Mouse (Mus musculus): ENCODE data around the gene Ppp1r3e. TPM values are rescaled to one million over a fixed set of nuclear protein-coding genes. Genes with fewer than 3 reads are reported as not detected.
A peak's percentile ranks its signal among the peaks of the same experiment; 100 is the strongest.

The Ppp1r3e gene
- 3.8 and 4.1 TPM in 2 replicates for polyA plus RNA-seq (2015; fragmentation: Nextera tagmentation; extraction: Ambion mirVana)

GRCm38 (mm10) chr14:54877048-54877715, at the start of gene Ppp1r3e:
Gene Ppp1r3e (minus strand): TSS chr14:54877550.
- peak within 1 kb of the TSS; percentile 59 for H3K9ac ChIP-seq (ENCODE audit: low read depth, low read length)
- no peaks in the 10 kb centered on the region for H3K27me3 ChIP-seq (replicated peaks; ENCODE audit: control insufficient read depth, insufficient read depth, low read length)
- H3K27ac ChIP-seq (ENCODE audit: low read depth, low read length), result peak within 1 kb of the TSS; percentile 92
- peak within 1 kb of the TSS; percentile 55 for H3K4me3 ChIP-seq (ENCODE audit: low read depth, low read length)
- peak; percentile 78 for ATAC-seq
- WGBS, result under 1% methylated on average over 43 of the region's 61 CpGs
- no peaks in the 10 kb centered on the region for H3K36me3 ChIP-seq (ENCODE audit: control insufficient read depth, insufficient read depth)
- no peaks in the 10 kb centered on the region for H3K9me3 ChIP-seq (ENCODE audit: control insufficient read depth)
- H3K4me2 ChIP-seq (replicated peaks; ENCODE audit: low read depth), result peak within 1 kb of the TSS; percentile 99
- peak; percentile 41; the same call in 1 of the 2 replicates for TF ChIP-seq CTCF (IDR thresholded peaks at IDR 0.05; ENCODE audit: low read depth)
- 0 out of 2 replicates have a peak, but pooled peaks cover 4% of the 10 kb centered on the region for H3K4me1 ChIP-seq (replicated peaks; ENCODE audit: control insufficient read depth, insufficient read depth, low read length)

GRCm38 (mm10) chr14:54926401-54927158, 49.2 kb upstream of the Ppp1r3e start:
- Histone ChIP-seq H3K27me3 (replicated peaks; ENCODE audit: control insufficient read depth, insufficient read depth, low read length) (peaks cover 21% of the 10 kb centered on the region), H3K4me1 (replicated peaks; ENCODE audit: control insufficient read depth, insufficient read depth, low read length) (0 out of 2 replicates have a peak, but pooled peaks cover 2% of the 10 kb centered on the region), H3K9me3 (ENCODE audit: control insufficient read depth) (no peaks in the 10 kb centered on the region), H3K36me3 (ENCODE audit: control insufficient read depth, insufficient read depth) (no peaks in the 10 kb centered on the region), H3K4me3 (ENCODE audit: low read depth, low read length) (peak overlapping the region; percentile 51), H3K9ac (ENCODE audit: low read depth, low read length) (peak overlapping the region; percentile 68), H3K4me2 (replicated peaks; ENCODE audit: low read depth) (peak overlapping the region; percentile 76), H3K27ac (ENCODE audit: low read depth, low read length) (peak overlapping the region; percentile 87)
- 4% methylated on average over 29 of the region's 58 CpGs for whole genome bisulfite sequencing
- peak; percentile 56 for ATAC-seq
- TF ChIP-seq CTCF (IDR thresholded peaks at IDR 0.05; ENCODE audit: low read depth), result no peak

DNA sequence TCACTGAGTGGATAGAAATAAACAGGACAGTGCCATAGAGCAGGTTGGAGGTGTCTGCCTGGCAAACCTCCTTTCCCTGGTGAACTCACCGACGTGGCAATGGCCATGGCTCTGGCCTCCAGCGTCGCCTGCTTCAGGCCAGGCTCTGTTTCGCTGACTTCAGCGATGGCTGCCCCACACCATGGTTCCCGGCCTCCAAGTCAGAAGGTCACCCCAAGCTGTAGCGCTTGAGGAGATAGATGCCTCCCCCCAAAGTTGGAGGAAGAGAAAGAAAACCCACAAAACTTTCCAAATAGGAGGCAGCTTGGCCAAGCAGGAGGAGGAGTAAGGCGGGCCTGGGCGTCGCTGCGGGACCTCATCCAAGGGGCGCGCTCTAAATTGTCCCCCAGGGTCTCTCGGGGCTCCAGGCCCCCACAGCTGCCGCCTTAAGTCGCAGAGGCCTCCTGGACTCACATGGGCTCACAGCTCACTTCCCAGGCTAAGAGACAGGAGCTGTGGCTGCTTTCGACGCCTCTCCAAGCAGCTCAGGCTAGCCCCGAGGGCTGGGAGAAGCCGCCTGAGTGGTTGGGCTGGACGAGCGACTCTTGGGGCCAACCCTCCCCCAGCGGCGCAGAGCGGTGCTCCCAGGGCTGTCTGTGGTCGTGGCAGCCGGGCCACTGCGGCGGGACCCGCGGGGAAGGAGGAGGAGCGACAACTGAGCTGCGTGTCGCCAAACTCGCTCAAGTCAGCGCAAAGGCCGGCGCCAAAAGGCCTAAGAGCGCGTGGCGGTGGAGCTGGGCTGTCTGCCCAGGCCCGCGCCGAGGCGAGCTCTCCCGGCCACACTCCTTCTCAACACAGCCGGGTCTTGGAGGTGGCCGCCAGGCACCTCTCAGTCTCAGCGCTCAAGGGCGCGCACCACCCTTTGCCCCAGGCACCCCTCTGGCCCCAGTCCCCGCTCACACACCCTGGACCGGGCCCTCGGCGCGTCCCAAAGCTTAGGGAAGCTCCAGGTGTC, 48.3 kb upstream of the Ppp1r3e start, which contains the start of gene Efs:
Gene Efs, minus strand, starts transcription at position 778 of the 994 bp plus-strand sequence.
- peak; percentile 58 for ATAC-seq
- Histone ChIP-seq H3K36me3 (ENCODE audit: control insufficient read depth, insufficient read depth) (no peaks in the 10 kb centered on the region), H3K4me3 (ENCODE audit: low read depth, low read length) (peak within 1 kb of the TSS; percentile 51), H3K9me3 (ENCODE audit: control insufficient read depth) (no peaks in the 10 kb centered on the region), H3K27ac (ENCODE audit: low read depth, low read length) (peak within 1 kb of the TSS; percentile 87), H3K9ac (ENCODE audit: low read depth, low read length) (peak within 1 kb of the TSS; percentile 68), H3K27me3 (replicated peaks; ENCODE audit: control insufficient read depth, insufficient read depth, low read length) (peaks cover 21% of the 10 kb centered on the region), H3K4me2 (replicated peaks; ENCODE audit: low read depth) (peak within 1 kb of the TSS; percentile 76), H3K4me1 (replicated peaks; ENCODE audit: control insufficient read depth, insufficient read depth, low read length) (0 out of 2 replicates have a peak, but pooled peaks cover 2% of the 10 kb centered on the region)
- TF ChIP-seq CTCF (IDR thresholded peaks at IDR 0.05; ENCODE audit: low read depth), result no peak
- WGBS, result 7% methylated on average over 53 of the region's 57 CpGs

DNA sequence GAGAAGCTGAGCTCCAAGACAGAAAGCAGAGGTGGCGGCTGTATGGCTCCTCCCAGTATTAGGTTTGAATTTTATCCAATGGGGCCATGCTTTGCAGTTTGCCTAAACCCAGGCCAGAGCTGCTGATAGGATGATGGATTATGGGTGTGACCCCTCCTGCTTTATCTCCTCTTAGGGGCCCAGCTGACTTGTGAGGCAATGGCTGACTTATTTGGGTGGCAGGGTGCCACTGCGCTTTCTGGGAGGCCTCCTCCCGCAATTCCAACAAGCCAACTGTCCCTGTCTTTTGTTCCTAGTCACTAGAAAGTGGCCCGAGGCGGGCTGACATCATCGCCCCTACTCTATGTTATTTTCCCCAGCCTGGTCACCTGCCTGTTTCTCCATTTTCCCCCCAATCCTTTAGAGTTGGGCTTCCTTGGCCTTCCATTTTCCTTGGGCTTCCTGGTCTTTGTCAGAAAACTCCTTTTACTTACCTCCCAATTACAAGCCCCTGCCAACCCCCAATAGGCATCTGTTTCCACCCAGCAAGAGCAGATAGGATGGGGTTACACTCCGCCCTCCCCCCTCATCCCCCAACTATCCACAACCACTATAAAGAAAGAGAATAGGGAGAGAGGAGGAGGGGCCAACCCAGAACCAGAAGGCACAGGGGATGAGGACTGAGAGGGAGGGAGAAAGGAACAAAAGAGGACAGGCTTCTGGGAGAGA, 47.4 kb upstream of the Ppp1r3e start:
- TF ChIP-seq CTCF (IDR thresholded peaks at IDR 0.05; ENCODE audit: low read depth), result no peak

DNA sequence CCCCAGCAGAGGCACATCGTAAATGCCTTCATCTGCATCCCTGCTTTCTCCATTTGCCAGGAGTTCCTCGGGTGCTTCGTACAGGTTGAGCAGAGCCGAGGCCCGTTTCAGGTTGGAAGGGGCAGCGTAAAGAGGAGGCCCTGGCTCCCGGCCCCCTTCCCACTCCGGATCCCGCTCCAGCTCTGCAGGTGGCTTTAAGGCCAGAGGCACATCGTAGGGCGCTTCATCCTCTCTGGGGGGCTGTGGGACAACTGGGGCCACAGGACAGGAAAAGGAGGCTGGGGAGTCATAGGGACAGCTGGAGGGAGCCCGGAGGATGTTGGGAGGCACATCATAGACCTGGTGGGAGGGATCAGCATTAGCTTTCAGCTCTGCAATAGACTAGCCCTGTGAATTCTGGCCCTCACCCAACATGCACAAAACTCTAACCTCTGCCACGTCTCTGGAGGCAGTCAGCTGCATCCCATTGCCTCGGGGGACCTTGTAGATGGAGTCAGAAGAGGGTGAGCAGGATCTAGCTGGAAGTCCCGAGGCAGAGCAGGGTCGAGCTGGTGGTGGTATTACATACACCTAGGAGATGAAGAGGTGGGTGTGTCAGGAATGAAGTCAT, 42.8 kb upstream of the Ppp1r3e start:
- TF ChIP-seq CTCF (IDR thresholded peaks at IDR 0.05; ENCODE audit: low read depth), result no peak
- Histone ChIP-seq H3K4me1 (replicated peaks; ENCODE audit: control insufficient read depth, insufficient read depth, low read length) (no peaks in the 10 kb centered on the region), H3K4me2 (replicated peaks; ENCODE audit: low read depth) (no peak overlapping the region), H3K9ac (ENCODE audit: low read depth, low read length) (no peak overlapping the region), H3K27me3 (replicated peaks; ENCODE audit: control insufficient read depth, insufficient read depth, low read length) (no peaks in the 10 kb centered on the region), H3K27ac (ENCODE audit: low read depth, low read length) (no peak overlapping the region), H3K9me3 (ENCODE audit: control insufficient read depth) (no peaks in the 10 kb centered on the region), H3K36me3 (ENCODE audit: control insufficient read depth, insufficient read depth) (peaks cover 16% of the 10 kb centered on the region; the same call in 1 of the 2 replicates), H3K4me3 (ENCODE audit: low read depth, low read length) (no peak overlapping the region)
- WGBS, result 88% methylated on average over 16 of the region's 16 CpGs
- ATAC-seq, result no peak

More for the DNA sequence above, 47.4 kb upstream of the Ppp1r3e start:
- Histone ChIP-seq H3K36me3 (ENCODE audit: control insufficient read depth, insufficient read depth) (peaks cover 4% of the 10 kb centered on the region; the same call in 1 of the 2 replicates), H3K27me3 (replicated peaks; ENCODE audit: control insufficient read depth, insufficient read depth, low read length) (peaks cover 21% of the 10 kb centered on the region), H3K4me3 (ENCODE audit: low read depth, low read length) (peak overlapping the region; percentile 51), H3K9ac (ENCODE audit: low read depth, low read length) (0 out of 2 replicates have a peak overlapping the region, but pooled peaks have one; percentile 68), H3K9me3 (ENCODE audit: control insufficient read depth) (no peaks in the 10 kb centered on the region), H3K4me1 (replicated peaks; ENCODE audit: control insufficient read depth, insufficient read depth, low read length) (0 out of 2 replicates have a peak, but pooled peaks cover 2% of the 10 kb centered on the region), H3K27ac (ENCODE audit: low read depth, low read length) (peak overlapping the region; percentile 87), H3K4me2 (replicated peaks; ENCODE audit: low read depth) (peak overlapping the region; percentile 76)
- WGBS, result 40% methylated on average over 7 of the region's 7 CpGs
- peak; percentile 39 for ATAC-seq
